Mouse (Mus musculus) layer of hippocampus, postnatal 14 days (tissue): ENCODE measurements around the gene Rpsa. TPM values are rescaled to one million over a fixed set of nuclear protein-coding genes. Genes with fewer than 3 reads are reported as not detected.

ENCODE experiments used
- DNase-seq, 2 experiments: peaks; one replicate each; pipeline ENCODE4 v3.0.0; 2021 to 2022; ENCODE audit warnings: low spot score in 2 of 2, mixed read lengths in 1 of 2
- total RNA-seq, 2 experiments: library from RNA; stranded (reverse); gene quantifications; 2 replicates each; pipeline ENCODE4 v1.2.3; 2021

The Rpsa gene
- total RNA-seq, 2 experiments from 2014 or later = 534 to 557 TPM

GRCm38 (mm10) chr9:120111156-120111945 lies 16.1 kb upstream of the Rpsa start:
- DNase-seq = no peak

DNA sequence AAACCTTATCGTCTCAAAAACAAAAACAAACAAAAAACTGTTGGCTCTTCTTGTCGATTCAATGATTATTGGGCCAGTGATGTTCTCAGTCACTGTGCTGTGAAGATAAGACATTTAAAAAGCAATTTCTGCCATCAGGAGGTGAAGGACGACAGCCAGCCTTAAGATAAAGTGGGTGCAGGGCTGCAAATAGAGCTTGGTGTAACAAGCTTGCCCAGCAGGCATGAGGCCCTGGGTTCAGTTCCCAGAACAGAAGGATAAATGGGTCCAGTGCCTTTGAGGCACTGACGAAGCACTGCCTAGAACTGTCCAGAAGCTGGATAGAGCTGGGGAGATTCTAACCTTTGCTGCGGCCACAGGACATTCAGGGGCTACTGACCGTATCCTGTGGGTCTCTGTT lies 15.0 kb upstream of the Rpsa start:
- no peak for DNase-seq

DNA sequence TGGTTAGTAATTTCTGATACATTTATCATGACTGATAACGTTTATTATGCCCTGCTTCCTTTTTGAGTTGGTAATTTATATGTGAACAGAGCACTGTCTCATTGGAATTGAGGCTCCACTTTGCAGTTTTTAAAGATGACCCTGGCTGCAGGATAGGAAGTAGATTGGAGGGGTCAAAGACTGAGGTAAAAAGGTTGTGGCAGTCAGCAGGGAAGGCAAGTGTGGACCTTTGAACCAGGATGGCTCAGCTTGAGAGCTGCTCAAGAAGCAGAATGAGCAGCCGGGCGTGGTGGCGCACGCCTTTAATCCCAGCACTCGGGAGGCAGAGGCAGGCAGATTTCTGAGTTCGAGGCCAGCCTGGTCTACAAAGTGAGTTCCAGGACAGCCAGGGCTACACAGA lies 14.0 kb upstream of the Rpsa start:
- DNase-seq = no peak

GRCm38 (mm10) chr9:120114051-120114788 lies 13.3 kb upstream of the Rpsa start:
- no peak for DNase-seq

GRCm38 (mm10) chr9:120114789-120115151 lies 12.7 kb upstream of the Rpsa start:
- DNase-seq = no peak

DNA sequence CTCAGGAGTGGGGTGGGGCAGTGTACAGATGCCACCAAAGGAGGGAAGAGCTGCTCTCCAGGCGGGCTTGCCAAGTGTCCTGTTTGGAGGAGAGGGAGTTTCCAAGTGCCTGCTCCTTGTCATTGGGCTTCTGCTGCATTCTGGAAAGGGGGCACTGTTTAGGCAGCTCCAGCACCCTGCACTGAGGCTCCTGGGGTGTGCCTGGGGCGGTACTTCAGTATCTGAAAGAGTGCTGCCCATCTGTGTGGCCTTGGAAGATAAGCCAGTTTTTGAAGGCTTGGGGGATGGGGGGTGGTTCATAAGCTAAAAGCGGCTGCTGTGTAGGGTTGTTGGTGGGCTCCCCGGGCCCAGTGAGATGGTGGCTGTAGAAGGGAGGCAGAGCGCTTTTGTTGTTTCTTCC lies 11.9 kb upstream of the Rpsa start:
- no peak for DNase-seq

DNA sequence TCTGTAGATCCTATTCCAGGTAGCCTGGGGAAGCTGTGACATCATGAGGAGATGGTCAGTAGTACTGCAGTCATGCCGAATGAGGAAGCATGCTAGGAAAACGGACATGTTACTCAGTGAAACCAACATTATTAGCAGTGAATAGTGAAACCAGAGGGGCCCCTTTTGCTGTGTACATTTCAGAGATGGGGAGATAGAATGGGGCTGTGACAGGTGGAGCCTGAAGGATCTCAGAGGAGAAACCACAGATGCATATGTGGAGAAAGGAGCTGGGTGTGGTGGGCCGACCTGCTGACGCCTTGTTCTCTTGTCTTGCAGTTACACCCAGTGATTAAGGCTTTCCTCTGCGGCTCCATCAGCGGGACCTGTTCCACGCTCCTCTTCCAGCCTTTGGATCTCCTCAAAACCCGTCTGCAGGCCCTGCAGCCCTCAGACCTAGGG lies 11.3 kb upstream of the Rpsa start:
- DNase-seq = no peak

DNA sequence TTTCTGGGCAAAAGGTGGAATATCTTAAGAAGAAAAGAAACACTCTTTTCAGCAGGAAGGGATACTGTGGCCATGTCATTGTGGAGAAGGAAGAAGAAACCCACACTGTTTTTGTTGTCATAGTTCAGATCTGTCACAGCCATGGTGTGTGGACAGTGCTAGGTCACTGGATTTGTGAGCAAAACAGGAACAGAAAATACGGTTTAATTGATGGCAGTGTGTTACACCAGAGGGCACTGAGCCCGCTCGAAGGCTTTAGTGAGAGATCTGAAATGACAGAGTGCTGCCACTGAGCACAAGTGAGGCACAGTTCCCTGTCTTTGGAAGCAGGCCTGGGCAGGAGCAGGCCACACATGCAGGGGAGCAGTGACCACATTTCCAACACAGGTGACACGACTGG lies 9.3 kb upstream of the Rpsa start:
- DNase-seq = no peak

DNA sequence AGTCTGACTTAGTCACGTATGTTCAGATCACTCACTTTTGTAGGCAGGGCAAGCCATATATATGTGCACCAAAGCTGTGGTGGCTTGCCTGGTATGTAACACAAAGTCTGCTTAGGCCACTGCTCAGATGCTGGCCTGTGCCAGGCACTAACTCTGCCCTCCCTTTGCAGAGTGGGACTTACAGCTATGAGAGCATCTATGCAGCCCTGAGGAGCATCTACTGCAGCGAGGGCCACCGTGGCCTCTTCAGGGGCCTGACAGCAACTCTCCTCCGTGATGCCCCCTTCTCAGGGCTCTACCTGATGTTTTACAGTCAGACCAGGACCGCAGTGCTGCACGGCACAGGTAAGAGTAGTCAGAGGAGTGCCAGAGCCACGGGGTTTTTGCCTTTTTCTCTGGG lies 7.0 kb upstream of the Rpsa start:
- DNase-seq = no peak

DNA sequence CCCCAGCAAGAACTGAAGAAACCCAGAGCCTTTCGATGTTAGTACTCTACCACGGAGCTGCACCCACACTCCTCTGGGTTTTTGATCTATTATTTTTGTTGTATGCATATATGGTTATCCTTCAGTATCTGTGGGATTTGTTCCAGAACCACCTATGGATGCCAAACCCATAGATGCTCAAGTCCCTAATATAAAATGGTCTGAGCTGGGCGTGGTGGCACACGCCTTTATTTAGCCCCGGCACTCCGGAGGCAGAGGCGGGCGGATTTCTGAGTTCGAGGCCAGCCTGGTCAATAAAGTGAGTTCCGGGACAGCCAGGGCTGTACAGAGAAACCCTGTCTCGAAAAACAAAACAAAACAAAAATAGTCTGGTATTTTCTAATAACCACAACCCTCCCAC lies 621 bp upstream of the Rpsa start:
- no peak for DNase-seq

GRCm38 (mm10) chr9:120129276-120129675 lies 1.8 kb downstream of the Rpsa start:
- no peak for DNase-seq

DNA sequence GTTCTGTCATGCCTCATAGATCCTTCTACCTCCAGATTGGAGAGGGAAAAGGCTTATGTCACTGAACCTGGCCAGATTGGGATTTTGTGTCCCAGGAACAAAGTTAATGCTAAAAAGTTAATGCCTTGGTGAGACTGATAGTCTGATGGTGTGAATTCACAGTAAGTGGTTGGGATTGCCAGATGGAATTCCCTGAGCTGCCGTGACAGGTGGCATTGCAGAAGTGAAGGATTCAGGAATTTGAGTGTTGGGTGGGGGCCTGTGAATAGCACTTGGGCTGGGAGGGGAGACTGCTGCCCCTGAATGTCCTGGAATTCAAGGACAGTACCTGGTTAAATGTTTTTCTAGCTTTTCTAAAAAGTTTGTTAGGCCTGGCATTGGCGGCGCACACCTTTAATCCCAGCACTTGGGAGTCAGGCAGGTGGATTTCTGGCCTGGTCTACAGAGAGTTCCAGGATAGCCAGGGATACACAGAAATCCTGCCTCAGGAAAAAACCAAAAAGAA lies 4.3 kb downstream of the Rpsa start:
- no peak for DNase-seq

GRCm38 (mm10) chr9:120132980-120133754 lies 5.7 kb downstream of the Rpsa start:
- no peak for DNase-seq

DNA sequence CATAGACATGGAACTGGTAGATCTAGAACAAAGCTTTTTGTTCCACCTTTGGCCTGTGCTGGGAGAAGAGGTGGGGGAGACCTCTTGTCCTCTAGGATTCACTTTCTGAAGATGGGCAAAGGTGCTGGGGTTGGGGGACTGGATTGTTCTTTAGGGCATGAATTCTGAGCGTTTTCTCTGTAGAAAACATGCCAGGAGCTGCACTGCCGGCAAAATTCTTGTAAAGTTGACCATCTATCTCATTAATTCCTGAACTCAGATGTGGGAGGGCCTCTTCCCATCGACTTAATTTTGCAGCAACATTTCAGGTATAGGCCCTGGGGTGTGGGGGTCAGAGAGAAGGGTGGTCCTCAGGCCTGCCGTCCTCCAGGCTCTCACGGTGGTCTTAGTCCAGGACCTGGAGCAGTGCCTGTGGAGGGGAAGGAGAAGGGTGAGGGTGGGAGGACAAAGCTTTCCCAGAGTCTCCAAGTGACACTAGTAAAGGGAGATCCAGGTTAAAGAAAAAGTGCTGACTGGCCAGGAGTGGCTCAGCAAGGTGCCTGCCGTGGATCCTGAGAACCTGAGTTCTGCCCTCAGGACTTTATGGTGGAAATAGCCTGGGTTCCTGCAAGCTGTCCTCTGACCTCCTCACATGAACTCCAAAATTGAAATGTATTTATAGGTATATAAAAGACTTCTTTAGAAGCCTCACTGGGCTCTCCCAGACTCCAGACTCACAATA lies 6.4 kb downstream of the Rpsa start:
- DNase-seq = no peak

- DNase-seq = no peak
Measured at GRCm38 (mm10) chr9:120134529-120135160, 7.2 kb downstream of the Rpsa start.

GRCm38 (mm10) chr9:120135454-120135853 lies 8.0 kb downstream of the Rpsa start:
- DNase-seq = no peak

- DNase-seq = peak; percentile 75 to 90
Measured at GRCm38 (mm10) chr9:120140652-120141051, 13.2 kb downstream of the Rpsa start.

- DNase-seq = no peak
Measured at GRCm38 (mm10) chr9:120144474-120144873, 17.0 kb downstream of the Rpsa start.

- DNase-seq = no peak
Measured at GRCm38 (mm10) chr9:120149222-120149828, 21.8 kb downstream of the Rpsa start, which contains the start of gene Mobp. Gene Mobp, plus strand, starts transcription at chr9:120149707.

- DNase-seq = no peak
Measured at GRCm38 (mm10) chr9:120151152-120151551, 23.7 kb downstream of the Rpsa start.
